Mouse (Mus musculus) forebrain, embryonic 14.5 days (tissue): Measurements from ENCODE around the gene Phlda3. TPM values are rescaled to one million over a fixed set of nuclear protein-coding genes. Genes with fewer than 3 reads are reported as not detected.

ENCODE experiments used
- ATAC-seq: fragments of 200-750 bp; cut with Nextera tagmentation; 2 replicates; pipeline ENCODE4 v1.8.0; 2017; ENCODE audit warnings: mild to moderate bottlenecking, moderate library complexity
- DNase-seq: peaks from one replicate; pipeline ENCODE4 v3.0.0-alpha.2; 2015; ENCODE audit warnings: low spot score
- H3K27ac ChIP-seq: fragments of 300-500 bp; sonication (generic); 2 replicates; pipeline ENCODE4 v1.5.1; 2014; ENCODE audit warnings: low read depth, mild to moderate bottlenecking, control low read depth, low read length, moderate library complexity
- H3K27me3 ChIP-seq: fragments of 300-500 bp; sonication (generic); replicated peaks from 2 replicates; pipeline ENCODE4 v1.6.1; 2014; ENCODE audit warnings: low read length, control low read depth, mixed read lengths; ENCODE audit not compliant: control insufficient read depth, insufficient read depth
- H3K36me3 ChIP-seq: fragments of 300-500 bp; sonication (generic); 2 replicates; pipeline ENCODE4 v1.6.1; 2014; ENCODE audit warnings: low read length, control low read depth; ENCODE audit not compliant: control insufficient read depth, insufficient read depth
- H3K4me1 ChIP-seq: fragments of 300-500 bp; sonication (generic); 2 replicates; pipeline ENCODE4 v1.6.1; 2014; ENCODE audit warnings: antibody characterized with exemption, low read length, control low read depth; ENCODE audit not compliant: control insufficient read depth, insufficient read depth
- H3K4me2 ChIP-seq: fragments of 300-500 bp; sonication (generic); 2 replicates; pipeline ENCODE4 v1.6.1; 2014; ENCODE audit warnings: mild to moderate bottlenecking, control low read depth, low read length
- H3K4me3 ChIP-seq: fragments of 300-500 bp; sonication (generic); 2 replicates; pipeline ENCODE4 v1.5.1; 2014; ENCODE audit warnings: low read depth, low read length, control low read depth
- H3K9ac ChIP-seq: fragments of 300-500 bp; sonication (generic); 2 replicates; pipeline ENCODE4 v1.6.1; 2014; ENCODE audit warnings: mild to moderate bottlenecking, low read length, control low read depth, moderate library complexity
- H3K9me3 ChIP-seq: fragments of 300-500 bp; sonication (generic); replicated peaks from 2 replicates; pipeline ENCODE4 v1.6.1; 2016; ENCODE audit warnings: low read length, control low read depth, mixed read lengths; ENCODE audit not compliant: control insufficient read depth
- whole genome bisulfite sequencing: fragments of 180-500 bp; shearing (Covaris S2); extraction: QIAGEN DNeasy Blood & Tissue Kit; methylation state at CpG from one replicate; pipeline ENCODE4 v1.1.7; 2014; 5-methylcytosine and 5-hydroxymethylcytosine counted together
- polyA plus RNA-seq: library from polyadenylated mRNA; unstranded; fragments of >200 nt; fragmentation: Nextera tagmentation; extraction: Ambion mirVana; gene quantifications from 2 replicates; pipeline ENCODE4 v1.2.1, GENCODE M21; 2014

Gene Phlda3
- polyA plus RNA-seq, 1 experiment from 2014 or later = 16.4 TPM

DNA sequence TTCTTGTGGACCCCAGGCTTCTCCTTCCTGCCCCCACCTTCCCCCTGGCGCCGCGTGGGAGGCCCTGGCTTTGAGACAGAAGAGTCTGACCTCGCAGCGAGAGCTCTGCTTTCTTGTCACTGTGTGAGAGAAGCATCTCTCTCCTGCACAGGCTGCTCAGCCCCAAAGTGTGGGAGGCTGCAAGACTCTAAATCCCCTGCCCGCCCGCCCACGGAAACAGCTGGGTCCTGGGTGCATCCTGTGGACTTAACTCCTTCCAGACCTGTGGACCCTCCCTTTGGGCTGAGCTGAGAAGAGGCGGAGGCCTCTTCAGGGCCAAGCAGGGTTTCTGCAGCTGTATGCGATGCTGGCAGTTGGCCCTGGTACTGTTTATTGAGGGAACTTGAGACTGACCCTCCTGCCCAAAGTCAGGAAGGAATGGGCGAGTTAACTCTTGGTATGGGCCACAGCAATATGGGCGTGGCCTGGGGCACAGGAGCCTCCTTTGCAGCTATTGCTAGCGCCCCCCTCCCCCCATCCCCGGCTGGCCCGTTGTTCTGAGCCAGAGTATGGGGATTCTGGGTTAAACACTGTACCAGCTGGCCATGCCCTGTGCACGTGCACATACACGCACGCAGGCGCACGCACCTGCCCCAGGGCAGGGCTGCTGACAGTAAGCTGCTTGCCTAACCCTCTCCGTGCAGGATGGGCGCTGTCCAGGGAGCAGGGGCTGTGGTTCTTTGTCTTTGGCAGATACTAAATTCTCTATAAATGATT is 13.0 kb downstream of the Phlda3 start, which contains the start of gene Tnni1:
Gene Tnni1, plus strand, starts transcription at position 655 of the 756 bp plus-strand sequence.
- DNase-seq (no peak), ATAC-seq (no peak)
- H3K4me3 ChIP-seq = no peak within 1 kb of the TSS
- H3K4me2 ChIP-seq = no peak within 1 kb of the TSS
- no peaks in the 10 kb centered on the region for H3K9me3 ChIP-seq
- H3K27ac ChIP-seq = no peak within 1 kb of the TSS
- no peak within 1 kb of the TSS for H3K9ac ChIP-seq
- no peaks in the 10 kb centered on the region for H3K4me1 ChIP-seq
- WGBS = 38% methylated on average over 22 of the region's 22 CpGs
- no peaks in the 10 kb centered on the region for H3K27me3 ChIP-seq
- no peaks in the 10 kb centered on the region for H3K36me3 ChIP-seq

DNA sequence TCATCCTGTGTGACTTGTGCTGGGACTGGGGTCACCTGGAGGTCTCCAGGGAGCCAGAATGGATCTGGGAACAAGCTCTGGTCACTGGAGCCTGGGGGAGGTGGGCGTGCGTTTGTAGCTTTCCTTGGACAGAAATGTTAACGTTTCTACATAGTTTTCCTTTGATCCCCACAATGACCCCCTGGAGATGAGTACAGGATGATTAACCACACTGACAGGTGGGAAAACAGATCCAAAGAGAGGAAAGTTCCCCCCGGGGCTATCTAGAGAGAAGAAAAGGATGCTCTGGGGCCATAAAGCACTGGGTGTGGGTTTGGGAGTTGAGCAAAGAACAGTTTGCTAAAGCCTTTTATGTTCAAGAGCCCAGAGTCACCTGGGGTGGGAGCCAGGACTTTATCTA is 14.7 kb downstream of the Phlda3 start:
- 57% methylated on average over 4 of the region's 4 CpGs for WGBS
- H3K27ac ChIP-seq = no peak overlapping the region
- H3K27me3 ChIP-seq = no peaks in the 10 kb centered on the region
- H3K4me1 ChIP-seq = no peaks in the 10 kb centered on the region
- no peaks in the 10 kb centered on the region for H3K9me3 ChIP-seq
- H3K36me3 ChIP-seq = no peaks in the 10 kb centered on the region
- ATAC-seq = no peak
- H3K4me3 ChIP-seq = no peak overlapping the region
- H3K9ac ChIP-seq = no peak overlapping the region
- DNase-seq = no peak
- H3K4me2 ChIP-seq = no peak overlapping the region

DNA sequence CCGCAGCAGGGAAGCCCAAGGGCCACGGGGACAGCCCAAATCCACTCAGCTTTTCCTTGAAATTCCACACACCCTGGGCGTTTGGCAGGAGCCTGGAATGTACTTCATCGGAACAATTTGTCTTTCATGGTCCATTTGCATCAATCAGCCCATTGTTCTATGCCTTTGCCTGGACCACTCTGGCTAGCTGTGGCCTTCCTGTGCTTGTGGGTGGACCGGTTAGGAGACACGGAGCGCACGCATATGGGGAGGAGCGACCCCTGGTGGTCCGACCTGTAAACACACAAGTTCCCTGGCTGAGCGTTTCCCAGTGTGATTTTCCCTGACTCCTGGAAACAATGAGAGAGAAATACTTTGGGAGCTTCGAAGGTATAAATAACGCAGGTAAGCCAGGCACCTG is 15.3 kb downstream of the Phlda3 start:
- peak; percentile 78 for DNase-seq
- H3K4me2 ChIP-seq = no peak overlapping the region
- H3K27me3 ChIP-seq = no peaks in the 10 kb centered on the region
- peak; percentile 62 for ATAC-seq
- H3K9me3 ChIP-seq = no peaks in the 10 kb centered on the region
- no peaks in the 10 kb centered on the region for H3K4me1 ChIP-seq
- WGBS = 14% methylated on average over 13 of the region's 13 CpGs
- H3K27ac ChIP-seq = no peak overlapping the region
- no peak overlapping the region for H3K9ac ChIP-seq
- H3K36me3 ChIP-seq = no peaks in the 10 kb centered on the region
- H3K4me3 ChIP-seq = no peak overlapping the region

DNA sequence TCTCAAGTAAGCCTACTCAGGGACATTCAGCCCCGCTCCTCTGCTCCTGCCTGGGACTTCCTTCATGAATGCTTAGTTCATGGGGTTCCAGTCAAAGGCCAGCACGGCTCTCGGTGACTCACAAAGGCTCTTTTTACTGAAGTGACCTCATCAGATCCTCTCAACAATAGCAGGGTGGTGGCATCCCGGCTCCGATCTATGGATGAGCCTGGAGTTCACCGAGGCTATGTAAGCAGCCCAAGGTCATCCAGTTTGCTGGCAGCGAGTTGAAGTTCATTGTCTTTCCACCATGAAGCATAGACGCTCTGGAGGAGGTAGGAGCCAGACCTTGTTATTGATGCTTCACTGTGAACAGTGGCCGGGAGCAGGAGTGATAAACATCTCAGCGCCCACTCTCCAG is 16.9 kb downstream of the Phlda3 start:
- WGBS = 41% methylated on average over 10 of the region's 10 CpGs
- no peak overlapping the region for H3K9ac ChIP-seq
- H3K4me2 ChIP-seq = no peak overlapping the region
- no peaks in the 10 kb centered on the region for H3K9me3 ChIP-seq
- ATAC-seq (no peak), DNase-seq (no peak)
- H3K4me3 ChIP-seq = no peak overlapping the region
- H3K27me3 ChIP-seq = no peaks in the 10 kb centered on the region
- H3K27ac ChIP-seq = no peak overlapping the region
- H3K4me1 ChIP-seq = no peaks in the 10 kb centered on the region
- no peaks in the 10 kb centered on the region for H3K36me3 ChIP-seq

DNA sequence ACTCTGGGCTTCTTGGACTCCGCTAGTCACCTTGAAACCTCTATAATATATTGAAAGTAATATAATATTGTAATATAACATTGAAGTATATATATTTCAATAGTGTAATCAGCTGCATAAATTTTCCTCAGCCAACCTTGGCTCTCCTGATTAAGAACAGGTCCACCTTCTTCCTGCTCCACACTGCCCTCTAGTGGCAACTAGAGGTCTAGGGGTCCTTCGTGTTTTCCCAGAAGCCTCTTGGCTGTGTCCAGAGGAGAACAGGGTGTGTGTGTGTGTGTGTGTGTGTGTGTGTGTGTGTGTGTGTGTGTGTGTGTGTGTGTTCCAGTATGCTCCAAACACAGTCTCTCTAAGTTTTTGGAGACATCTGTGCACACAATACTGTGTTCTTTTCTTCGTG is 21.9 kb downstream of the Phlda3 start:
- Histone ChIP-seq H3K9ac (no peak overlapping the region), H3K27me3 (no peaks in the 10 kb centered on the region), H3K4me3 (no peak overlapping the region), H3K4me1 (no peaks in the 10 kb centered on the region), H3K4me2 (no peak overlapping the region), H3K9me3 (no peaks in the 10 kb centered on the region), H3K27ac (no peak overlapping the region), H3K36me3 (no peaks in the 10 kb centered on the region)
- DNase-seq = peak; percentile 80
- WGBS = 46% methylated on average over 3 of the region's 3 CpGs
- ATAC-seq = no peak; the same call in 1 of the 2 replicates

DNA sequence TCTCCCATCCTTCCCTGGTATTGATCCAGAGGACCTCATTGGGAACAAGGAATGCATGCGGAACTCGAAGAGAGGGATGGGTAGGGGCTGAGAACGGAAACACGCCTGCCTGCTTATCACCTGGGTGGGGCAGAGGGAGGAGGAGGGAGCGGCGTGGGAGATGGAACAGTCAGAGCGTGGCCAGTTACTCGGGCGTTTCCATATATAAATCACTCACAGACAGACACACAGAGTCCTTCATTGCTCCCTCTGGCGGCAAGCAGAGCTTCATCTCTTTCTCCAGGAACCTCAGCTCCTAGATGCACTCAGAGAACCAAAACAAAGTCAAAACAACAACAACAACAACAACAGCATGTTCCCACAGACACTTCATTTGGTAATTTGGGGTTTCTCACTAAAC is 22.8 kb downstream of the Phlda3 start:
- ATAC-seq = no peak
- no peak overlapping the region for H3K9ac ChIP-seq
- no peak for DNase-seq
- H3K27me3 ChIP-seq = no peaks in the 10 kb centered on the region
- H3K36me3 ChIP-seq = no peaks in the 10 kb centered on the region
- no peak overlapping the region for H3K4me2 ChIP-seq
- WGBS = 60% methylated on average over 10 of the region's 10 CpGs
- H3K27ac ChIP-seq = no peak overlapping the region
- no peak overlapping the region for H3K4me3 ChIP-seq
- no peaks in the 10 kb centered on the region for H3K9me3 ChIP-seq
- H3K4me1 ChIP-seq = 0 out of 2 replicates have a peak, but pooled peaks cover 3% of the 10 kb centered on the region

DNA sequence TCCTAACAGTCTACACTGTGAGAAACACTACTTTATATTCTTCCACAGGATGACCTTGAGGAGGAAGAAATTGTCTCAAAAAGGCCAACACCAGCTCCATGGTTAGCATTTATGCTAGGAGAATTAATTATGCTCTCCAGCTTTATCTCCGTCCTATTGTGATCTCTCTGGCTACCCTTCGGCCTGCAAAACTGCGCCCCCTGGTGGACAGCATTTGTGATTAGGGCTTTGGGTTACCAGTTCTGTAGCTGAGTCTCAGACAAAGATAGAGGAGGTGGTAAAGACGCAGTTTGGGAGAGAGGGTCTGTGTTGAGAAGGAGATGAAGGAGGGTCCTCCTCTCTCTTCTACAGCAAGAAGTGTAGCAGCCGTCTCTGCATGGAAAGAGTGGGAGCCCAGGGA is 23.9 kb downstream of the Phlda3 start:
- Histone ChIP-seq H3K4me1 (0 out of 2 replicates have a peak, but pooled peaks cover 3% of the 10 kb centered on the region), H3K27me3 (no peaks in the 10 kb centered on the region), H3K9me3 (no peaks in the 10 kb centered on the region), H3K36me3 (no peaks in the 10 kb centered on the region), H3K27ac (no peak overlapping the region), H3K9ac (no peak overlapping the region), H3K4me3 (no peak overlapping the region), H3K4me2 (no peak overlapping the region)
- peak; percentile 40; the same call in 1 of the 2 replicates for ATAC-seq
- peak; percentile 77 for DNase-seq
- WGBS = 8% methylated on average over 5 of the region's 5 CpGs

DNA sequence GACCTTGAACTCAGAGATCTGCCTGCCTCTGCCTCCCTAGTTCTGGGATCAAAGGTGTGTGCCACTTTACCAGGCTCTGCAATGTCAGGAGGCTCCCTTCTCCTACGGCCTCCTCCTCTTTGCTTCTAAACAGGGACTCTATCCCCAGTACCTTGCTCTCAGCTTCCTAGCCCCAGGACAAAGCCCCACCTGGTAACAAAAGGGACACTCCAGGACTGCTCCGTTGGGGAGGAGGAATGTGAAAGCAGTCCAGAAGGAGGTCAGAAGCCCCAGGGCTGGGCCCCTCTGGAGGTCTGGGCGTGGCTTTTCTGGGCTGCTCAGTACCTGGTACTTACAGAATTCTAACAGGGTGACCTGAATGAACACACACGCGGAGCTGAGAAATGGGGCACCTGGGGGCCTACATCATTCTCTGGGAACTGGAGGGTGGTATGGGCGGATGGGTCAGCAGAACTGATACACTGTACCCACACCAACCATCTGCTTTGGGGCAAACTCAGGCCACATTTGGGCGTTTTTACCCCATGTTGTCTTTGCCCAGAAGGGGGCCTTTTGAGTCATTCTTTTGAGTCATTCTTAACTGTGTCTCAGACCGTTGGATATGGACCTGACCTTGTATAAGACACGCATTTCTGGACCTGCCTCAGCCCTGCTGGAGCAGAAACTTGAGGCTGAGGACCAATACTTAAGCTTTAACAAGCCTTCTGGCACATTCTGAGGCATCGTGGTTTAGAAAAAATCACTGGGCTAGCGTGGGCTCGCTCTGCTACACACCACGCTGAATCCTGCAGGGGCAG is 26.4 kb downstream of the Phlda3 start:
- Histone ChIP-seq H3K9me3 (no peaks in the 10 kb centered on the region), H3K27me3 (no peaks in the 10 kb centered on the region), H3K4me1 (0 out of 2 replicates have a peak, but pooled peaks cover 3% of the 10 kb centered on the region), H3K4me2 (no peak overlapping the region), H3K27ac (no peak overlapping the region), H3K4me3 (no peak overlapping the region), H3K9ac (no peak overlapping the region), H3K36me3 (no peaks in the 10 kb centered on the region)
- DNase-seq (no peak), ATAC-seq (no peak)
- 62% methylated on average over 13 of the region's 13 CpGs for WGBS
